Mouse (Mus musculus): Measurements from ENCODE around the gene Neurl3. TPM values are rescaled to one million over a fixed set of nuclear protein-coding genes. Genes with fewer than 3 reads are reported as not detected.

The Neurl3 gene
- total RNA-seq, 4 experiments from 2014 or later = 0.27 to 1.1 (median 0.40) TPM

DNA sequence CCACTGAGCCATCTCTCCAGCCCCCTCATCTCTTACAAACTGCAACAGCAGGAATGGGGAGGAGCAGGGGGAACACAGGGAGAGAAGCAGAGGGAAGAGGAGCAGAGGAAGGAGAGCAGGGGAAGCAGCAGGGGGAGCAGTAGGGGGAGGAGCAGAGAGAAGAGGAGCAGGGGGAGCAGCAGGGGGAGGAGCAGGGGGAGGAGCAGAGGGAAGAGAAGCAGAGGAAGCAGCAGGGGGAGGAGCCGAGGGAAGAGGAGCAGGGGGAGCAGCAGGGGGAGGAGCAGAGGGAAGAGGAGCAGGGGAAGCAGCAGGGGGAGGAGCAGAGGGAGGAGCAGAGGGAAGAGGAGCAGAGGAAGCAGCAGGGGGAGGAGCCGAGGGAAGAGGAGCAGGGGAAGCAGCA is 15.8 kb downstream of the Neurl3 start:
- DNase-seq (ENCODE audit: low spot score in 2 of 2) = no peak

DNA sequence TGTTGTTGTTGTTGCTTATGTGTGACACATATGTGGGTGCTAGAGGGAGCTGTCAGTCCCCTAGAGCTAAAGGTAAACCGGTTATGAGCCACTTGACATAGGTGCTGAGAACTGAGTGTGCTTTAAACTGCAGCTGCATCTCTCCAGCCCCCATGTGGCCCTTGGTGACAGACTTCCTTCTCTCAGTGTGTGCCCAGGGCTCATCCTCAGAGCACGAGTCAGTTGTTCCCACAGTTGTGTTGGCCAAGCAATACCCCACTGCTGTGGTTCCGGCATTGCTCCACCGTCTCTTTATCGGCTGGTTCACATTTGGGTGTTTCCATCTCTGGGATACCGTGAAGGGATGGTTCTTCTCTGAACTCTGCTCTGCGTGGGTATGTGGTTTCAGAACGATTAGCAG is 17.2 kb downstream of the Neurl3 start:
- DNase-seq (ENCODE audit: low spot score in 2 of 2) = no peak

DNA sequence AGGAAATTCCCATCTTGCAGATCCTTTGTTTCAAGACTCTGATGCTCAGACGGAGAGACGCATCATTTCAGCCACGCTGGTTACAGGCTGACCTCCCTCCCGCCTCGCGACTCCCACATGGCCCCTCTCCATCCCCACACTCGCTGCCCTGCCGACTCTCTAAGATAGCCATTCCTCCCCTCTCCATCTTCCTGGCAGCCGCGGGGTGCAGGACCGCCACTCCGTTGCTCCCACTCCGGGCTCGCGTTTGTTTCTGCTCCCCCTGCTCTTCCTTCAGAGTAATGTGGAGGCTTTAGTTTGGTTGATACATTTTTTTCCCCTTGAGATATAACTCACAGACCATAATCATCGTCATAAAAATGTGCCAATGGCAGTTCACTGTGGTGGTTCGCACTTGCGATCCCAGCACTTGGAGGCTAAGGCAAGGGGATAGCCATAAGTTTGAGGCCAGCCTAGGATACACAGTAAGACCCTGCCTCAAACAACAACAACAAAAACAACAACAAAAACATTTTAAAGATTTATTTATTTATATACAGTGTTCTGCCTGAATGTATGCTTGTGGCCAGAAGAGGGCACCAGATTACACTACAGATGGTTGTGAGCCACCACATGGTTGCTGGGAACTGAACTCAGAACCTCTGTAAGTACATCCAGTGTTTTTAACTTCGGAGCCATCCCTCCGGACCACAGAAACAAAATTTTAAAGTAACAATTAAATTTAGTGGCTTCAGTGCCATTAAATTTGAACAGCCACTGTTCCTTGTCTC is 18.4 kb downstream of the Neurl3 start:
- DNase-seq (ENCODE audit: low spot score in 2 of 2) = no peak

DNA sequence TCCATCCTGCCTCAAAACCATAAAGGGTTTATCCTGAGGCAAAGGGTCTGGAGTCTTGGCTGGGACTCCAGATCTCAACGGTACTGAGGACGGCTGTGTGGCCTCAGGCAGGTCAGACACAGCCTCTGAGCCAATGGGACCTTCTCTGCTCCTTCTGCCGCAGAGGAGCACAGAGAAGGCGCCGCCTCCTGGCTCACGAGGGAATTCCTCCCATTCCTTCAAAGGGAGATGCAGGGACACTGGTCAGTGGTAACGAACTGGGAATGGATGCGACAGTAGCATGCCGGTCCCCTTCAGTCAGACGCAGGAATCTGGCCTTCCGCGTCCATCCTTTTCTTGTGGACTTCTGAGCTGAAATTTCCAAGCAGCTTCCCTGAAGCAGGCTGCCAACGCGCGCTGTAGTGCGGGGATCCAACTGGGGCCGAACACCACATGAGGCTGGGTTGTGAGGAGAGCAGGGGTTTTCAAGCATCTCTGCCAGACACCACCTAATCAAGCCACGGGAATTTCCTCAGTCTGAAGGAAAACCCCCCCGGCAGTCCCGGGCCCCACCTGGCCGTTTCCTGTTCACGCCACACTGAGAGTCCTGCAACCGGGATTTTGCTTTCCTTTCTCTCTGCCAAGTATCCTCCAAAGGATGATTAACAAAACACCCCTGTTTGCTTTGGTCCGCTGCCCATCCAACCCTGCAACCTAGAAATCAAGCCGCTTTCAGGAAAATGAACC is 19.7 kb downstream of the Neurl3 start:
- DNase-seq (ENCODE audit: low spot score in 2 of 2) = no peak

DNA sequence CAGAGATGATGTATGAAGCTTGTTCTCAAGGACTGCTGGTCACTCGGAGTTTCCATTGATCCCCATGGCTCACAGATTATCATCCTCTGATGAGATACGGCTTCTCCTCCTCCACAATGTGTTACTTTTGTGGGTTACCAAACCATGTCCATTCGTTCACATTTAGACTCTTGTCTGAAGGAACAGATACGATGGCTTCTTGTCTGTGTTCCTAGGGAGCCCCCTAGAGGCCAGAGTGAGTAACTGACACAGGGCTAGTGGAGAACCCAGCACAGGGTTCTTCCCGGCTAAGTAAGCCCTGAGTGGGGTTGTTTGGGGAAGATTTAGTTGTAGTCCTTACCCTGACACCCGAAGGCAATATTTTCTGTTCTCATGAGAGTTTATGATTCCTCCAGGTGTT is 21.7 kb downstream of the Neurl3 start:
- peak in 1 of 2 experiments; percentile 44 for DNase-seq (ENCODE audit: low spot score in 2 of 2)

DNA sequence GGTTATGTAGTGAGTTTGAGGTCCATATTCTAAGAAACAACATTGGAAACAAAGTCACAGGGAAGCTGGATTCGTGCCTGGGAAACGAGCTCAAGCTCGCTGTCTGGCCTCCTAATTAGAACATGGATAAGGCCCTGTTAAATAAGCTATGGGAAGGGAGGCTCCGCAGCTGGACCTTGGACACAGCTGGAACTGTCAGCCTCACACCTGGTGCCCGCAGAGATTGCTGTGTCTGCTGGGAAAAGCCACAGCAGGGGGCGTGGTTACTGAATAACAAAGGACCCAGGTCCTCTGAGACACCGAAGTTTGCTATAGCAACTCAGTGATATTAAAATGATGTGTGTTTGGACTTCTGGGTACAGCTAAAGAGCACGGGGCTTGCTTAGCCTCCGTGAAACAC is 23.1 kb downstream of the Neurl3 start:
- DNase-seq (ENCODE audit: low spot score in 2 of 2) = no peak

DNA sequence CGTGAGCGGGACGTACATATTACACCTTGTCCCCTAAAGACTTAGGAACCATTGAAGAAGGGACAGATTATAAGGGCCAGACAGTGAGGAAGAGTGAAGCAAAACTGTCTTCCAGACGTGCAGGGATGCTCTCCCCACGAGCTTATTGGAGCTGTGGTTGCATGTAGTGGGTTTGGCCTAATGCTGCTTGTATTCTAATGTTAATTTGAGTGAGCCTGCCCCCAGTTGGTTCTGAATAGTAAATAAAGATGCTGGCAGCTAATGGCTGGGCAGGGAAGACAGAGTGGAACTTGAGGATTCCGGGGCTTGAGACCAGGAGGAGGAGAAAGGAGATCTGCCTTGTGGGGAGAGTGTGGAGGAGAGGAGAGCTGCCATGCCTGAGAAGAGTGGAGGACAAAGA is 27.8 kb downstream of the Neurl3 start:
- DNase-seq (ENCODE audit: low spot score in 2 of 2) = no peak

DNA sequence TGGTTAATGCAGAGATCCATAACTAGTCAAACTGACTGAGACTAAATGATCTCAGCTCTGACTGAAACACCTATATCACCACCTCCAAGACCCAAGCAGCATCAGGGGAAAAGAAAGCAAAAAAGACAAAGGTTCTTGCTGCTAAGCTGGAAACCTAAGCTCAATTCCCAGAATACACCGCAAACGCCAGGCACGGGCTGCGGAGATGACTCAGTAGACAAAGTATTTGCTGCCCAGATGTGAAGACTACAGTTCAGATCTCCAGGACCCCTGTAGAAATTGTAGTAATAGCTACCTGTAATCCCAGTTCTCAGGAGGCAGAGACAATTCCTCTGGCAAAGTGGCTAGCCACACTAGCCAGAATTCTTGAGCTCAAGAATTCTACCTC is 29.7 kb downstream of the Neurl3 start:
- DNase-seq (ENCODE audit: low spot score in 2 of 2) = no peak

DNA sequence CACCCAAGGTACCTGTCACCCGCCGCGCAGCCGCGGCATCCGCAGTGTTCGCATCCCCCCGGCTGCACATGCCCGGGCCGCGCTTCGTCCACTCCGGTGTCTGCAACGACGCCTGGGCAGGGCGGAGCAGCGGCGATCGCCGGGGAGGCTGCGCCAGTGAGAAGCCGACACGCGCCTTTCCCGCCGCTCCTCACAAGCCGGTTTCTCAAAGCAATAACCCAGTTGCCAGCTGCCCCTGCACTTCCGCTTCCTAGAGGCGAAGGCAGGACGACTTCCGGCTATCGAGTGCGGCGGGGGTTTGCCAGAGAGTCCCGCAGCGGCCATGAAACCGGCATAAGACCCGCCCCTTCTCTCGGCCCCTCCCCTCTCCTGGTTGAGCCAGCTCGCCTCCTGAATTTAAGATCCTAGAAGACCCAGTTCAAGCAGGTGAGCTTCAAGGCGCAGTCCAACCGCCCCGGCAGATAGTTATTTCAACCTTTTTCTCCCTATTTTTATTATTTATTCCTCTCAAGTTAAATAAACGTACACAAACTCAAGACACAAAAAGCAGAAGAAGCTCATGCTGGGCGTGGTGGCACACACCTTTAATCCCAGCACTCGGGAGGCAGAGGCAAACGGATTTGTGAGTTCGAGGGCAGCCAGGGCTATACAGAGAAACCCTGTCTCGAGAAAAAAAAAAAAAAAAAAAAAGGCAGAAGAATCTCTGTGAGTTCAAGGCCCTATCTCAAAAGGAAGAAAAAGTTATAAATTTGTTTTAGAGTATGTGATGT is 30.2 kb downstream of the Neurl3 start, which contains the start of gene Uggt1:
Uggt1 (minus strand) TSS at position 663 of the 770 bp plus-strand sequence.
- DNase-seq (ENCODE audit: low spot score in 2 of 2) = peak; percentile 90 to 94

DNA sequence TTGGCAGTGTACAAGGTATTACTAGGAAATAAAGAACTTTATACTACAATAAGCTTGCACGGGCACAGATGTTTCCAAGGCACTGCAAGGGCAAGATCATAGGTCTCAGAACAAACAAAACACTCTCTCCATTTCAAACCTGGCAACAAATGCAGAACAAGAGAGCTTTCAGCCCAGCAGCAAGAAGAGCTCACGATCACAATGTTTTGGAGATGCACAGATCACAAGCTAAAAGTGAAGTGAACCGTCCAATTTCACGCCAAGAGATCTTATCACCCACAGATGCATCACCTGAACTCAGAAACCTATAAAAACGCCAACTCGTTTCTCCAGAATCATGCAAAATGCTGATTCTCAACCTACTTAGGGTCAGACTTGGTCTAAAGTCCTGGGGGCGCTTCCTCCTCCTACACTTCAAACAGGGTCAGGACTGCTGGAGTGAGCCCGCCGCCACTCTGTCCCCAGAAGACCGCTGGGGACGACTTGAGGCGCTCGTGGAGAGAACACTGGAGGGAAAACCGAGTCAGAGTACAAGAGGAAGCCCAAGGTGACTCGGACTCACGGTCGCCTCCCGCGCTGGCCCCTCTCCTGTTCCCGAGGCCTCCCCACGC is 30.9 kb downstream of the Neurl3 start:
- DNase-seq (ENCODE audit: low spot score in 2 of 2) = no peak

DNA sequence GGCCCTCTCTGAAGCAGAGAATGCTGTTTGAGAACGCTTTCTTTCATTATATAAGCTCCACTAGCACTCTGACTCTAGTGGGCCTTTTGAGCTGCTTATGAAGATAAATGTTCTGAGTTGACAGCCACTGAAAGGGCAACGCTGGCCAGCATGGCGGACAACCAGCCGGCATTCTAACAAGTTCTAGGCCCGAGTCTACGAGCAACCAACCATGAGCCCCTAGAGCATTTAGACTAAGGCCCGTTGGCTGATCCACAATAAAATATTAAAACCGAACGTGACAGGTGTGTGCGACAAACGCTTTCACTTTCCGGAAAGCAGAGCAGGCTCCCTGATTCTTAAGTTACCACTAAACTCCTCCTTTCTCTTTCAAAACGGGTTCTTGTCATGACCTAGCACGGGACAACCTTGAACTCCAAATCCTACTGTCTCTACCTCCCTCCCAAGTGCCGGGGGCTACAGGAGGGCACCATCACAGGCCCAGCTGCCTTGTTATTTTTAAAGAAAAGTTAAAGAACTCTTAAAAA is 32.5 kb downstream of the Neurl3 start:
- no peak for DNase-seq (ENCODE audit: low spot score in 2 of 2)

DNA sequence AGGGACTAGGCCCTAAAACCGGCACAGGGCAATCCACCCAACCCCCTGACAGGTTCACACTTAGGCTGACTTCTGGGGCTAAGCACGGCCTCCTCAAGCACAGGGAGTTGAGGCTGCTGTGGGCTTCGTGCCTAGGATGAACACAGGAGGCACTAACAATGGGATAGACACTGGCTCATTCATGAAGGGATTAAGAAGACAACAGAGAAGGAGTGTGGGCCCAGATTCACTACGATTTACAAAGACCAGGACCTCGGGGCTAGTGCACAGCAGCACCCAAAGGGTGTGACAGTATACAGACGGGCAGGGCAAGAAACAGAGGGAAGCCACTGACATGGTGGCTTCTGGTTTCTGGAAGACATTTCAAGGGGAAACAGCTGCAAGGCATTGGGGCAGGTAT is 34.3 kb downstream of the Neurl3 start:
- no peak for DNase-seq (ENCODE audit: low spot score in 2 of 2)

DNA sequence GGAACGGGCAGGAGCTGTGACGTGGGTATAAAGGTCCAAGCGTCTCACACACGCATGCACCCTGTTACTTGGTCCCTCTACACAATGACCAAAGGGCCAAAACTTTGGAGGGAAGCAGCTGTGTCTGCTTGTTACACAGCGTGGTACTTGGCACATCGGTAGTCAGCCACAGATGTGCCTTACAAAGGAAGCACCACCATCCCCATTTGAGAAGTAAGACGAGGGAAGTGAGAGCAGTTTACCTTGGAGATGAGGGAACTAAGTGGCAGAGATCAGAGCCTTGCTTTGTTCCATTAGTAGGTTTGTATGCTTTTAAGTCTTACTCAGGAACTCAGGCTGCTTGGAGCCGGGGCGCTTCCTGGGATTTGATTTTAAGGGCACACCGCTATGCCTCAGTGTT is 35.1 kb downstream of the Neurl3 start:
- no peak for DNase-seq (ENCODE audit: low spot score in 2 of 2)

DNA sequence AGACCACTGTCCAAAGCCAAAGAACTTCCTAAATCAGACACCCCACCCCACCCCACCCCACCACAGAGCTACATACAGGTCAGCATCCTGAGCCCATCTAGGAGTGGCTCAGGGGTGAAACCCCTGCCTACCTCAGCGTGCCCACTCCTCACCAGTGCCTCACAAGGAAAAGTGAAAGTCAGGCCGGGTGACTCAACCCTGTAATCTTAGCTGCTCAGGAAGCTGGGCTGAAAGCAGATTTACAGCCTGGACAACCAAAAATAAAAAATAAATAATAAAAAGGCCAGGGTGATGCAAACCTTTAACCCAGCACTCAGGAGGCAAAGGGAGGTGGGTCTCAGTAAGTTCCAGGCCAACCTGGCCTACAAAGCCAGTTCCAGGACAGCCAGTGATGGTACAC is 38.6 kb downstream of the Neurl3 start:
- no peak for DNase-seq (ENCODE audit: low spot score in 2 of 2)

DNA sequence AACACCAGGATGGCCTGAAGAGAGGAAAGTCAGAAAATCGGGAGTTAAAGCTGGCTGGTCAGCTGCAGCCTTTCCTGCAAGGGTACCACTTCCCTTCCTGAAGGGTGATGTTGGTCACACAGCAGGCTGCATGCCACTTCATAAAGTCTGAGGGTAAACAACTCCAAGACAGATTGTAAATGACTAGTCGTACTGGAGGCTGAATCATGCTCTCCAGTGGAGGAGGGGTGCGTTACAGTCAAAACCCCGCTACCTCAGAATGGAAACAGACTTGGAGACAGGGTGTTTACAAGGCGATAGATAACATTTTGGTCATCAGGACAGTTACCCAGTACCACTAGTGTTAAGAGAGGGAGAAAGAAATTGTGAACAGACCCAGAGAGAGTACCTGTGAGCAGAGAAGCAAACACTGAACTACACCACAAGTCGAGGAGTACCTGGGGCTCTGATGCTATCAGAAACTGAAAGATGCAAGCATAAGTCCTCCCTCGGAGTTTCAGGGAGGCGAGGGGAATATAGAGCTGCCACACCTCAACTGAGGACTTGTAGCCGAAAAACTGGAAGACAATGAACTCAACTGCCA is 39.3 kb downstream of the Neurl3 start:
- no peak for DNase-seq (ENCODE audit: low spot score in 2 of 2)

DNA sequence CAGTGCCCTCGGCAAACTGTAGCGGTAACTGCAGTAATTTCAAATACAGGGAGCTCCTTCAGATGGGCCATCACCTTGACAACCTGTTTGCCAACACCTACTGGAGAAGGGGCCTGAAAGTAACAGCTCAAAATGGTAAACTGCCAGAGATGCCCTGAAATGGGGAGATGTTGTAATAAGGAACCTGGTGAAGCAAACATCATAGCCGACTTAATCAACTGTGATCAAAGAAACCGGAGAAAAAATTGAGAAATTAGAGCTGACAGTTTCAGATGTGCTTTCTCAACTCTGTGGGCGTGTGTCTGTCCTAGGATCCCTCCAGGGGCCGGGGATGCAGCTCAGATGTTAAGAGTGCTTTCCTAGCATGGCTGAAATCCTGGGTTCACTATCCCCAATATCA is 41.3 kb downstream of the Neurl3 start:
- no peak for DNase-seq (ENCODE audit: low spot score in 2 of 2)

DNA sequence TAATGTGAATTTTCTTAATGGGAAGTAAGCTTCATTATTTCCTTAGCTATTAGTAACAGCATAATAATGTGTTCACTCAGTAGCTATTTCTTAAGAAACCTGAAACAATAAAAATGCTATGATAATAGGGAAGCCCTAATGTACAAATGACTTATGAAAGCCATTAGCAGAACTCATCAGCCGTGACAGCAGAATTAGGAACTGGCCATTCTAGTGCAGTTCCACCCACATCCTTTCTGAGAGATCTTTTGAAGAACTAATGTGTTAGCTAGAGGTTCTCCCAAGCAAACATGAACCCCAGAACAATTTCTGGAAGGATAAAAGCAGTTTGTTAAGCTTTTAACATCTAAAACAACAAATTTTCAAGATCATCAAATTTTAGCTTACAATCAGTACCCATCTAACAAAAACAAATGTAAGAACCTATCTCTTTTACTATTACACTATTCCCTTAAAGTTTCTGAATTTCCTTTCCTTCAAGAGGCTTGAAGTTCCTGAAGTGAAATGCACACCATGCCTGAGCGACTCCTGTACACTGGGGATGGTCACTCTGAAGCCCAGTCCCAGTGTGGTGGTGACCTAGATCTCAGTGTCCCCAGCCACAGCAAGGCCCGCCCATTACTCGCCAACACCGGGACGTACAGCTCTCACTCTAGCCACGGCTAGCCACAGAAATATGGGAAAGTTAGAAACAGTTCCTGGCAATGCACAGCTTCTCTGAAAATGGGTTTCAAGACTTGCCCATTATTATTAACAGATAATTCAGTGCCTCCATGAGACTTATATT is 43.4 kb downstream of the Neurl3 start:
- peak; percentile 21 to 39 for DNase-seq (ENCODE audit: low spot score in 2 of 2)

DNA sequence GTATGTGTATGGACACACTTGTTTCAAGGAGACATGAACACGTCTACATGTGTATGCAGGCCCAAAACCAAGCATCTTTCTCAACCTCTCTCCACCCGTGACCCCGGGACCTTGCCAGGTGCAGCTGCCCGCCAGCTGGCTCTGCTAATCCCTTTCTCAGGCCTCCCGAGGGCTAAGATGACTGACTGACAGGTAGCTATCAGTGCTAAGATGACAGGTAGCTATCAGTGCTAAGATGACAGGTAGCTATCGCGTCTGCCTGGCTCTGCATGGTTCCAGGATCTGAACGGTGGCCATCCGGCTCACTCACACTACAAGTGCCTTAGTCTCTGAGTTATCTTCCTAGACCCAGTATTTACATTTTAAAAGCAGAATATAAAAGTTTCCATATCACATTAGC is 46.0 kb downstream of the Neurl3 start:
- DNase-seq (ENCODE audit: low spot score in 2 of 2) = no peak

DNA sequence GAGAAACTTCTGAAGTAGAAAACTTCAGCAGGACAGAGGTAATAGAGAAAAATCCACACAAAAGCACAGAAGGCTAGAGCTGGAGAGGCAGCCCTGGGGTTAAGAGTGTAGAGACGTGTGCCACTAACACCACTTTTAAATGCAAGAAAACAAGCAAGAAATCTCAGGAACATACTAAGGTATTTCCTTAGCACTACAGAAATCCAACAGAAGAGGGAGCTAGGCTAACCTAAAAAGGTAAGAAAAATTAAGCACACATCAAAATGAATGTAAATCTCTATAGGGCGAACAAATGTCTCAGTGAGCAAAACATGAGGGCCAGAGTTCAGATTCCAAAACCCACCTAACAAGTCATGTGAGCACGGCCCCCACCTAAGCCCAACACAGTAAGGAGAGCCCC is 49.8 kb downstream of the Neurl3 start:
- DNase-seq (ENCODE audit: low spot score in 2 of 2) = no peak

Data from gastrocnemius, adult 8-10 months (tissue).